Mouse (Mus musculus) kidney, postnatal 0 days (tissue): ENCODE results near the gene Olfr1202. TPM values are rescaled to one million over a fixed set of nuclear protein-coding genes. Genes with fewer than 3 reads are reported as not detected.

Experiments
- ATAC-seq: fragments of 200-750 bp; cut with Nextera tagmentation; replicated peaks from 2 replicates; pipeline ENCODE4 v1.8.0; 2017; ENCODE audit warnings: low read depth, moderate number of reproducible peaks, moderate TSS enrichment, moderate library complexity; ENCODE audit not compliant: low FRiP score
- DNase-seq: peaks from one replicate; pipeline ENCODE4 v3.0.0-alpha.2; 2016; ENCODE audit warnings: low spot score
- H3K27ac ChIP-seq: fragments of 300-500 bp; sonication (generic); 2 replicates; pipeline ENCODE4 v1.5.1; 2014; ENCODE audit warnings: mild to moderate bottlenecking
- H3K27me3 ChIP-seq: fragments of 300-500 bp; sonication (generic); 2 replicates; pipeline ENCODE4 v1.6.1; 2014; ENCODE audit warnings: low read length, mixed read lengths; ENCODE audit not compliant: insufficient read depth
- H3K36me3 ChIP-seq: fragments of 300-500 bp; sonication (generic); 2 replicates; pipeline ENCODE4 v1.6.1; 2014; ENCODE audit warnings: low read length, mixed read lengths; ENCODE audit not compliant: insufficient read depth
- H3K4me1 ChIP-seq: fragments of 300-500 bp; sonication (generic); replicated peaks from 2 replicates; pipeline ENCODE4 v1.6.1; 2014; ENCODE audit warnings: antibody characterized with exemption, low read length, mixed read lengths; ENCODE audit not compliant: insufficient read depth
- H3K4me2 ChIP-seq: fragments of 300-500 bp; sonication (generic); 2 replicates; pipeline ENCODE4 v1.6.1; 2014; ENCODE audit warnings: mild to moderate bottlenecking, low read length, moderate library complexity, mixed read lengths
- H3K4me3 ChIP-seq: fragments of 300-500 bp; sonication (generic); replicated peaks from 2 replicates; pipeline ENCODE4 v1.5.1; 2014; ENCODE audit warnings: low read depth, low read length
- H3K9ac ChIP-seq: fragments of 300-500 bp; sonication (generic); 2 replicates; pipeline ENCODE4 v1.6.1; 2014; ENCODE audit warnings: low read depth, low read length
- H3K9me3 ChIP-seq: fragments of 300-500 bp; sonication (generic); replicated peaks from 2 replicates; pipeline ENCODE4 v1.6.1; 2016; ENCODE audit warnings: low read length, inconsistent platforms, mixed read lengths
- CTCF ChIP-seq: IDR thresholded peaks from 2 replicates; pipeline ENCODE4 v1.5.1; 2016; ENCODE audit warnings: antibody characterized with exemption, low read depth, mild to moderate bottlenecking, moderate library complexity
- WGBS: fragments of 180-500 bp; shearing (Covaris S2); extraction: QIAGEN DNeasy Blood & Tissue Kit; methylation state at CpG from one replicate; pipeline ENCODE4 v1.1.7; 2014; 5-methylcytosine and 5-hydroxymethylcytosine counted together
- polyA plus RNA-seq: library from polyadenylated mRNA; unstranded; fragments of >200 nt; fragmentation: Nextera tagmentation; extraction: Ambion mirVana; gene quantifications from 2 replicates; pipeline ENCODE4 v1.2.1, GENCODE M21; 2015

Olfr1202 gene
- not detected in 2 replicates for polyA plus RNA-seq

GRCm38 (mm10) chr2:88814196-88814595, at the start of gene Olfr1202:
TSS of gene Olfr1202 (plus strand) at chr2:88814496.
- H3K4me2 ChIP-seq, result no peak within 1 kb of the TSS
- DNase-seq, result no peak
- no peaks in the 10 kb centered on the region for H3K4me1 ChIP-seq
- TF ChIP-seq CTCF, result no peak
- no peak for ATAC-seq
- no peak within 1 kb of the TSS for H3K9ac ChIP-seq
- H3K27ac ChIP-seq, result no peak within 1 kb of the TSS
- H3K27me3 ChIP-seq, result no peaks in the 10 kb centered on the region
- 73% methylated on average over 1 of the region's 1 CpGs for WGBS
- H3K36me3 ChIP-seq, result no peaks in the 10 kb centered on the region
- no peak within 1 kb of the TSS for H3K4me3 ChIP-seq
- no peaks in the 10 kb centered on the region for H3K9me3 ChIP-seq

- TF ChIP-seq CTCF, result no peak
- 76% methylated on average over 2 of the region's 2 CpGs for WGBS
- H3K27me3 ChIP-seq, result no peaks in the 10 kb centered on the region
- H3K4me1 ChIP-seq, result no peaks in the 10 kb centered on the region
- H3K9me3 ChIP-seq, result no peaks in the 10 kb centered on the region
- DNase-seq (no peak), ATAC-seq (no peak)
- H3K4me2 ChIP-seq, result no peak within 1 kb of the TSS
- H3K9ac ChIP-seq, result no peak within 1 kb of the TSS
- H3K27ac ChIP-seq, result no peak within 1 kb of the TSS
- no peak within 1 kb of the TSS for H3K4me3 ChIP-seq
- no peaks in the 10 kb centered on the region for H3K36me3 ChIP-seq
Measured at GRCm38 (mm10) chr2:88770388-88770787, 43.9 kb upstream of the Olfr1202 start, which contains the start of gene Olfr1200. TSS of gene Olfr1200 (minus strand) at chr2:88770488.

- Histone ChIP-seq H3K36me3 (no peaks in the 10 kb centered on the region), H3K9ac (no peak within 1 kb of the TSS), H3K4me2 (no peak within 1 kb of the TSS), H3K27me3 (no peaks in the 10 kb centered on the region), H3K4me3 (no peak within 1 kb of the TSS), H3K4me1 (no peaks in the 10 kb centered on the region), H3K27ac (no peak within 1 kb of the TSS), H3K9me3 (no peaks in the 10 kb centered on the region)
- DNase-seq, result no peak
- ATAC-seq, result no peak
- no peak for TF ChIP-seq CTCF
- WGBS, result 80% methylated on average over 6 of the region's 6 CpGs
Measured at GRCm38 (mm10) chr2:88792736-88793135, 21.6 kb upstream of the Olfr1202 start, which contains the start of gene Olfr1201. TSS of gene Olfr1201 (plus strand) at chr2:88793036.

- H3K36me3 ChIP-seq, result no peaks in the 10 kb centered on the region
- no peak within 1 kb of the TSS for H3K9ac ChIP-seq
- no peak for ATAC-seq
- no peak within 1 kb of the TSS for H3K4me2 ChIP-seq
- no peaks in the 10 kb centered on the region for H3K27me3 ChIP-seq
- no peak for TF ChIP-seq CTCF
- no peak within 1 kb of the TSS for H3K27ac ChIP-seq
- no peak for DNase-seq
- no peaks in the 10 kb centered on the region for H3K4me1 ChIP-seq
- no peaks in the 10 kb centered on the region for H3K9me3 ChIP-seq
- no peak within 1 kb of the TSS for H3K4me3 ChIP-seq
- 88% methylated on average over 2 of the region's 2 CpGs for WGBS
Measured at GRCm38 (mm10) chr2:88829437-88829836, 15.1 kb downstream of the Olfr1202 start, which contains the start of gene Olfr1205. TSS of gene Olfr1205 (plus strand) at chr2:88829737.

DNA sequence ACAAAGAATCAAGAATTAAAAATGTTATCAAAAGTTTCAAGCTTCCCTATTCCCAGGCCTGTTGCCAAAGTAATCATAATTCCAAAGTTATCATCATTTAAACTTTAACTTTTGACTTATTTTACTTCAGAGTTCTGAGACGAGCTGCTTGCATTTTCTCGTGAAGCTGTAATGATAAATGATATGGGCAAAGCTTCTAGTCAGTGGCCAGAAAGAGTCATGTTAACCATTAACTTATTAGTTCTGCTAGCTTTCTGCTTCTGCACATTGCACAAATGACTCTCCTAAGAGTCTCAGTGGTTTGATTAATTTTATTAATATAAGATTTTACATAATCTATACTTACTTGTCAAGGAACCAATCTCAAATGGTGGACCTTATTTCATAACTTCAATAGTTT, 24.2 kb downstream of the Olfr1202 start:
- no peak for ATAC-seq
- no peak for TF ChIP-seq CTCF

DNA sequence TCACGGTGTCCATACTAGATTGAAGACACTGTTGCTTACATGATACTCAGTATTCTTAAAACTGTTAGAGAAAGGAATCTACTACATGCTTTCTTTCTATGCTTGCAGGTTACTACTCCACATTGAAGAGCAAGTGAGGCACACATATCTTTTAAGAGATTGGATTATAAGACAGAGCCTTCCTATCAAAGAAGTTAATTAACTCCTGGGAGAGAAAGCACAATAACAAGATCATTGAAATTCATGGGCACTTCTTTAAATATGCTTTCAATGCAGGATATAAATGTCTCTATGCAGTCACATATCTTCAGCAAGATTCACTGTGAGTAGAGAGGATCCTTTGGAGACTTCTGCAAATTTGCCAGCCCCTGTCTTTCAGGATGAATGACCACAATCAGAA, 34.7 kb downstream of the Olfr1202 start, which contains the start of gene Olfr1204:
TSS of gene Olfr1204 (plus strand) at position 301 of the 400 bp plus-strand sequence.
- Histone ChIP-seq H3K4me2 (no peak within 1 kb of the TSS), H3K4me3 (no peak within 1 kb of the TSS), H3K4me1 (no peaks in the 10 kb centered on the region), H3K27ac (no peak within 1 kb of the TSS), H3K9me3 (no peaks in the 10 kb centered on the region), H3K27me3 (no peaks in the 10 kb centered on the region), H3K36me3 (no peaks in the 10 kb centered on the region), H3K9ac (no peak within 1 kb of the TSS)
- DNase-seq (no peak), ATAC-seq (no peak)
- WGBS, result 98% methylated on average over 1 of the region's 1 CpGs
- no peak for TF ChIP-seq CTCF

More for the DNA sequence above, 24.2 kb downstream of the Olfr1202 start:
- no peaks in the 10 kb centered on the region for H3K36me3 ChIP-seq
- no peak for DNase-seq
- H3K4me2 ChIP-seq, result no peak overlapping the region
- H3K4me3 ChIP-seq, result no peak overlapping the region
- no peaks in the 10 kb centered on the region for H3K27me3 ChIP-seq
- no peak overlapping the region for H3K9ac ChIP-seq
- no peaks in the 10 kb centered on the region for H3K9me3 ChIP-seq
- H3K4me1 ChIP-seq, result no peaks in the 10 kb centered on the region
- no peak overlapping the region for H3K27ac ChIP-seq
- 50% methylated on average over 2 of the region's 2 CpGs for WGBS

GRCm38 (mm10) chr2:88862931-88863330, 48.6 kb downstream of the Olfr1202 start, which contains the start of gene Olfr1206:
TSS of gene Olfr1206 (plus strand) at chr2:88863231.
- Histone ChIP-seq H3K27ac (no peak within 1 kb of the TSS), H3K27me3 (no peaks in the 10 kb centered on the region), H3K4me2 (no peak within 1 kb of the TSS), H3K9me3 (no peaks in the 10 kb centered on the region), H3K36me3 (no peaks in the 10 kb centered on the region), H3K9ac (no peak within 1 kb of the TSS), H3K4me3 (no peak within 1 kb of the TSS), H3K4me1 (no peaks in the 10 kb centered on the region)
- ATAC-seq (no peak), DNase-seq (no peak)
- TF ChIP-seq CTCF, result no peak
- WGBS, result 81% methylated on average over 2 of the region's 2 CpGs

Other genes starting within 250 kb of the Olfr1202 start
- not detected in 2 replicates for gene Olfr1189, start 228.0 kb upstream of the Olfr1202 start, polyA plus RNA-seq
- gene Olfr1191-ps1, start 174.0 kb upstream of the Olfr1202 start, polyA plus RNA-seq, result not detected in 2 replicates
- gene Olfr1192-ps1, start 166.0 kb upstream of the Olfr1202 start, polyA plus RNA-seq, result not detected in 2 replicates
- gene Olfr1193, start 138.9 kb upstream of the Olfr1202 start, polyA plus RNA-seq, result not detected in 2 replicates
- not detected in 2 replicates for gene Olfr1195, start 125.3 kb upstream of the Olfr1202 start, polyA plus RNA-seq
- not detected in 2 replicates for gene Olfr1196, start 109.9 kb upstream of the Olfr1202 start, polyA plus RNA-seq
- not detected in 2 replicates for gene Olfr1197, start 82.1 kb upstream of the Olfr1202 start, polyA plus RNA-seq
- not detected in 2 replicates for gene Olfr1198, start 63.1 kb upstream of the Olfr1202 start, polyA plus RNA-seq
- not detected in 2 replicates for gene Olfr1199, start 54.0 kb upstream of the Olfr1202 start, polyA plus RNA-seq
- gene Olfr1200, start 44.0 kb upstream of the Olfr1202 start, polyA plus RNA-seq, result not detected in 2 replicates
- not detected in 2 replicates for gene Olfr1201, start 21.5 kb upstream of the Olfr1202 start, polyA plus RNA-seq
- not detected in 2 replicates for gene Olfr1205, start 15.2 kb downstream of the Olfr1202 start, polyA plus RNA-seq
- not detected in 2 replicates for gene Olfr1204, start 34.8 kb downstream of the Olfr1202 start, polyA plus RNA-seq
- gene Olfr1206, start 48.7 kb downstream of the Olfr1202 start, polyA plus RNA-seq, result not detected in 2 replicates
- gene Olfr1208, start 87.8 kb downstream of the Olfr1202 start, polyA plus RNA-seq, result not detected in 2 replicates
- not detected in 2 replicates for gene Olfr1209, start 100.7 kb downstream of the Olfr1202 start, polyA plus RNA-seq
- not detected in 2 replicates for gene Olfr1211, start 123.6 kb downstream of the Olfr1202 start, polyA plus RNA-seq
- gene Olfr1212, start 139.5 kb downstream of the Olfr1202 start, polyA plus RNA-seq, result not detected in 2 replicates
- not detected in 2 replicates for gene Gm13762, start 165.8 kb downstream of the Olfr1202 start, polyA plus RNA-seq
- not detected in 2 replicates for gene Olfr1214, start 178.2 kb downstream of the Olfr1202 start, polyA plus RNA-seq
- not detected in 2 replicates for gene Olfr1215, start 192.5 kb downstream of the Olfr1202 start, polyA plus RNA-seq
- gene Olfr1216, start 203.8 kb downstream of the Olfr1202 start, polyA plus RNA-seq, result not detected in 2 replicates
- gene Olfr1217, start 217.6 kb downstream of the Olfr1202 start, polyA plus RNA-seq, result not detected in 2 replicates
- gene Olfr1218, start 246.7 kb downstream of the Olfr1202 start, polyA plus RNA-seq, result not detected in 2 replicates